Mouse (Mus musculus) testis, adult 2 months (tissue): ENCODE measurements at regions not wholly inside any gene's neighbourhood (a gene's known extent, or its start where the extent isn't known, plus 50 kb on each side); places are given as distances from the start of the nearest gene placed in this dataset.

Experiments used
- H3K27ac ChIP-seq: fragments of 200-500 bp; 2 replicates; pipeline ENCODE4 v1.5.1; 2012; ENCODE audit warnings: low read depth, low read length; ENCODE audit not compliant: control insufficient read depth, insufficient read depth
- H3K27me3 ChIP-seq: fragments of 200-500 bp; 2 replicates; pipeline ENCODE4 v1.6.1; 2012; ENCODE audit warnings: mild to moderate bottlenecking, low read length, moderate library complexity; ENCODE audit not compliant: control insufficient read depth, insufficient read depth
- H3K36me3 ChIP-seq: fragments of 200-500 bp; 2 replicates; pipeline ENCODE4 v1.6.1; 2012; ENCODE audit warnings: mild to moderate bottlenecking, low read length; ENCODE audit not compliant: control insufficient read depth, insufficient read depth
- H3K4me1 ChIP-seq: fragments of 200-500 bp; 2 replicates; pipeline ENCODE4 v1.6.1; 2012; ENCODE audit warnings: low read length; ENCODE audit not compliant: control insufficient read depth, insufficient read depth
- H3K4me3 ChIP-seq: fragments of 200-500 bp; 2 replicates; pipeline ENCODE4 v1.5.1; 2012; ENCODE audit warnings: low read depth, mild to moderate bottlenecking, low read length, moderate library complexity, mixed read lengths; ENCODE audit not compliant: control insufficient read depth
- CTCF ChIP-seq: fragments of 200-500 bp; IDR thresholded peaks from 2 replicates; pipeline ENCODE4 v1.5.1; 2012; ENCODE audit warnings: low read depth, mild to moderate bottlenecking, inconsistent platforms, low read length, moderate library complexity; ENCODE audit not compliant: control insufficient read depth, insufficient read depth, insufficient replicate concordance
- POLR2A ChIP-seq: fragments of 200-500 bp; IDR thresholded peaks from 2 replicates; pipeline ENCODE4 v1.6.1; 2012; ENCODE audit warnings: low read depth, mild to moderate bottlenecking, inconsistent platforms, low read length, moderate library complexity; ENCODE audit not compliant: control insufficient read depth

GRCm38 (mm10) chr5:28689136-28689535, 222.1 kb upstream of the Shh start:
- no peaks in the 10 kb centered on the region for H3K27me3 ChIP-seq
- H3K4me3 ChIP-seq = no peak overlapping the region
- H3K4me1 ChIP-seq = no peaks in the 10 kb centered on the region
- TF ChIP-seq POLR2A (no peak), CTCF (no peak)
- H3K27ac ChIP-seq = no peak overlapping the region
- no peaks in the 10 kb centered on the region for H3K36me3 ChIP-seq

DNA sequence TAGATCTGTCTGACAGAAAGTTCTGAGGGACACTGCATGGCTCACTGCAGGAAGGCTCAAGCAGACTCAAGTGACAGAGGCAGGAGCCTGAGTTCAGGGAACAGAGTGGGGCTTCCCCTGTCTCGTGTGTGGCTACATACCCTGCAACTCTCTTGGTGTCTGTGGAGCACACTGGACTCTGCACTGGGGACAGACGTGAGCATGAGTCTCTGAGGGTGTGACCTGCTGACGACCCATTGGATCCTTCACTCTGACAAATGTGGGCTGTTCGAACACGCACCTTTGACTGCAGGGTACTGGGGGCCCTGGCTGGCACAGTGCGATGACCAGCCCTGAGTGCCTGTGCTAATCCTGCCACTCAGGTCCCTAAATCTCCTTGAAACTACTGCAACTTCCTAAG, 215.8 kb upstream of the Shh start:
- no peaks in the 10 kb centered on the region for H3K4me1 ChIP-seq
- H3K4me3 ChIP-seq = no peak overlapping the region
- H3K36me3 ChIP-seq = no peaks in the 10 kb centered on the region
- TF ChIP-seq POLR2A (no peak), CTCF (no peak)
- H3K27ac ChIP-seq = no peak overlapping the region
- no peaks in the 10 kb centered on the region for H3K27me3 ChIP-seq

DNA sequence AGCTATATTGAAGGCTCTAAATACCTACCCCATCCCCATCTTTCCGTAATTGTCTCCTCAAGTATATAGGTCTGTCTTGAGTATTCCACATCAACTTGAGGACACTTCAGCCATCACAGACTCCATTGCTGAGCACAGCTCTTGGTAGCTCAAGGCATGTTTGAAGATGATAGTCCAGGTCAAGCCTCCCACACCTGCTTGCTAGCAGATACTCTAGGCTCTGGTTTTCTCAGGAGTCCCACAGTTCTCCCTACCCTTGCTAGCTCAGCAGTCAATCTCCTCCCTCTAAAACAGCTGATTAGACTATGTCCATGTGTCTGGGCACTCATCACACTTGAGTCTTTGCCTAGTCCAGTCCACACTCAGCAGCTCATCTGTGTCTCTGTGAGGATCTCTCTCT, 213.3 kb upstream of the Shh start:
- no peak for TF ChIP-seq POLR2A
- no peak for TF ChIP-seq CTCF
- H3K4me1 ChIP-seq = no peaks in the 10 kb centered on the region
- H3K36me3 ChIP-seq = no peaks in the 10 kb centered on the region
- H3K4me3 ChIP-seq = no peak overlapping the region
- H3K27ac ChIP-seq = no peak overlapping the region
- no peaks in the 10 kb centered on the region for H3K27me3 ChIP-seq

- TF ChIP-seq POLR2A (no peak), CTCF (no peak)
- Histone ChIP-seq H3K4me3 (no peak overlapping the region), H3K4me1 (no peaks in the 10 kb centered on the region), H3K27ac (no peak overlapping the region), H3K36me3 (no peaks in the 10 kb centered on the region), H3K27me3 (no peaks in the 10 kb centered on the region)
Measured at GRCm38 (mm10) chr5:28679761-28680160, 212.7 kb upstream of the Shh start.

- Histone ChIP-seq H3K27me3 (no peaks in the 10 kb centered on the region), H3K4me3 (no peak overlapping the region), H3K36me3 (no peaks in the 10 kb centered on the region), H3K27ac (no peak overlapping the region), H3K4me1 (no peaks in the 10 kb centered on the region)
- TF ChIP-seq CTCF = no peak
- no peak for TF ChIP-seq POLR2A
Measured at GRCm38 (mm10) chr5:28630186-28630585, 163.1 kb upstream of the Shh start.

- Histone ChIP-seq H3K4me3 (no peak overlapping the region), H3K36me3 (no peaks in the 10 kb centered on the region), H3K27me3 (no peaks in the 10 kb centered on the region), H3K27ac (no peak overlapping the region), H3K4me1 (no peaks in the 10 kb centered on the region)
- TF ChIP-seq POLR2A (no peak), CTCF (no peak)
Measured at GRCm38 (mm10) chr5:28611885-28612284, 144.8 kb upstream of the Shh start.

- Histone ChIP-seq H3K36me3 (no peaks in the 10 kb centered on the region), H3K27me3 (no peaks in the 10 kb centered on the region), H3K4me3 (no peak overlapping the region), H3K4me1 (no peaks in the 10 kb centered on the region), H3K27ac (no peak overlapping the region)
- TF ChIP-seq POLR2A (no peak), CTCF (no peak)
Measured at GRCm38 (mm10) chr5:28596537-28597314, 129.7 kb upstream of the Shh start.
